Mouse (Mus musculus) forebrain, postnatal 0 days (tissue): ENCODE measurements at regions not wholly inside any gene's neighbourhood (a gene's known extent, or its start where the extent isn't known, plus 50 kb on each side); places are given as distances from the start of the nearest gene placed in this dataset.

Source experiments
- ATAC-seq: fragments of 200-750 bp; cut with Nextera tagmentation; 2 replicates; pipeline ENCODE4 v1.8.0; 2017; ENCODE audit warnings: mild to moderate bottlenecking, moderate library complexity
- DNase-seq: peaks from one replicate; pipeline ENCODE4 v3.0.0-alpha.2; 2015
- H3K27ac ChIP-seq: fragments of 300-500 bp; sonication (generic); 2 replicates; pipeline ENCODE4 v1.5.1; 2014; ENCODE audit warnings: low read depth, mild to moderate bottlenecking, antibody characterized with exemption, low read length, moderate library complexity, mixed read lengths
- H3K27me3 ChIP-seq: fragments of 300-500 bp; sonication (generic); 2 replicates; pipeline ENCODE4 v1.6.1; 2014; ENCODE audit warnings: mild to moderate bottlenecking, low read length, mixed read lengths; ENCODE audit not compliant: insufficient read depth
- H3K36me3 ChIP-seq: fragments of 300-500 bp; sonication (generic); 2 replicates; pipeline ENCODE4 v1.6.1; 2014; ENCODE audit warnings: mild to moderate bottlenecking, moderate library complexity; ENCODE audit not compliant: insufficient read depth
- H3K4me1 ChIP-seq: fragments of 300-500 bp; sonication (generic); 2 replicates; pipeline ENCODE4 v1.6.1; 2014; ENCODE audit warnings: antibody characterized with exemption; ENCODE audit not compliant: insufficient read depth
- H3K4me2 ChIP-seq: fragments of 300-500 bp; sonication (generic); 2 replicates; pipeline ENCODE4 v1.6.1; 2014; ENCODE audit warnings: low read depth, mild to moderate bottlenecking, moderate library complexity
- H3K4me3 ChIP-seq: fragments of 300-500 bp; sonication (generic); 2 replicates; pipeline ENCODE4 v1.5.1; 2014; ENCODE audit warnings: low read depth, low read length, mixed read lengths
- H3K9ac ChIP-seq: fragments of 300-500 bp; sonication (generic); 2 replicates; pipeline ENCODE4 v1.6.1; 2014; ENCODE audit warnings: mild to moderate bottlenecking
- H3K9me3 ChIP-seq: fragments of 300-500 bp; sonication (generic); 2 replicates; pipeline ENCODE4 v1.6.1; 2016; ENCODE audit warnings: low read length
- CTCF ChIP-seq: sonication (generic); IDR thresholded peaks from 2 replicates; pipeline ENCODE4 v1.5.1; 2016; ENCODE audit warnings: antibody characterized with exemption, control low read depth, low read depth
- WGBS: fragments of 180-500 bp; shearing (Covaris S2); extraction: QIAGEN DNeasy Blood & Tissue Kit; methylation state at CpG from one replicate; pipeline ENCODE4 v1.1.7; 2014; 5-methylcytosine and 5-hydroxymethylcytosine counted together

- H3K27ac ChIP-seq: no peak overlapping the region
- TF ChIP-seq CTCF: no peak
- no peak overlapping the region for H3K4me2 ChIP-seq
- no peaks in the 10 kb centered on the region for H3K36me3 ChIP-seq
- H3K27me3 ChIP-seq: no peaks in the 10 kb centered on the region
- H3K4me3 ChIP-seq: no peak overlapping the region
- 20% methylated on average over 1 of the region's 1 CpGs for WGBS
- H3K9me3 ChIP-seq: no peaks in the 10 kb centered on the region
- H3K4me1 ChIP-seq: no peaks in the 10 kb centered on the region
- no peak overlapping the region for H3K9ac ChIP-seq
- DNase-seq (peak; percentile 42), ATAC-seq (peak; percentile 70)
These were observed 88.0 kb upstream of the Cbln4 start for GRCm38 (mm10) chr2:172131232-172131631.

DNA sequence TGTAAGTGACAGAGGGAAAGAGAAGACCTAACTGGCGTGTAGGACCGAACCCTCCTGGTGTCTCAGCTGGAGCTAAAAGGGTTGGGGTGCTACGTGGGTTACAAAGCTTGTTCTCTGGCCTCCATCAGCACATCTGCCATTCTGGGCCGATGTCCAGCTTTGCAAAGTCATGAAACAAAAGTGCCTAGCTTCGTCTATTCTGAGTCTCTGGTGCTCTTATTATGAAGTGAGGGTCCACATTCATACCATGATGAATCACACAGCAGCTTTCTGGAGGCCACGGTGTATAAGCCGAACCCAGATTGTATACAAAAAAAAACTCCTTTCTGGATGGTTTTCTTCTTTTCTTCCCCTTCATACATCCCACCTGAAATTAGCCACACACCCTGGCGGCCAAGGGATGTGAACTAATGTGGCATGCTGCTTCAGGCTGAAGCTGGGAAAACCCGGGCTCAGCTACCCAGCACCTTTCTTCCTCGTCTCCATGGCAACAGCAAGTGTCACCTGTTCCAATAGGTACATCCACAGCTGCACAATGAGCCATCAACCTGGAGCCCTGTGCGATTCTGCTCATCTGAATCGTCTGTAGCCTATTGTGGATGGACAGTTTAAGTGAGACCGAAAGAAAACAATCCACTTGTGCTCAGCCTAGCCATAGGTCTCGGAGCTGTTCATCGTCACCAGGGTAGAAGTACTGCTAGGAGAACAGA, 89.5 kb upstream of the Cbln4 start:
- no peaks in the 10 kb centered on the region for H3K27me3 ChIP-seq
- TF ChIP-seq CTCF: 0 out of 2 replicates have a peak, but pooled peaks have one; percentile 15
- H3K9ac ChIP-seq: no peak overlapping the region
- H3K4me3 ChIP-seq: no peak overlapping the region
- WGBS: 44% methylated on average over 15 of the region's 15 CpGs
- no peak overlapping the region for H3K27ac ChIP-seq
- peak; percentile 70 for DNase-seq
- H3K4me2 ChIP-seq: no peak overlapping the region
- ATAC-seq: peak; percentile 73
- H3K4me1 ChIP-seq: no peaks in the 10 kb centered on the region
- no peaks in the 10 kb centered on the region for H3K36me3 ChIP-seq
- no peaks in the 10 kb centered on the region for H3K9me3 ChIP-seq

- Histone ChIP-seq H3K4me3 (no peak overlapping the region), H3K27ac (no peak overlapping the region), H3K4me1 (no peaks in the 10 kb centered on the region), H3K27me3 (no peaks in the 10 kb centered on the region), H3K9me3 (no peaks in the 10 kb centered on the region), H3K9ac (no peak overlapping the region), H3K4me2 (no peak overlapping the region), H3K36me3 (no peaks in the 10 kb centered on the region)
- ATAC-seq: no peak
- WGBS: 33% methylated on average over 6 of the region's 6 CpGs
- DNase-seq: no peak
- TF ChIP-seq CTCF: no peak
These were observed 96.8 kb upstream of the Cbln4 start for GRCm38 (mm10) chr2:172140080-172140479.

DNA sequence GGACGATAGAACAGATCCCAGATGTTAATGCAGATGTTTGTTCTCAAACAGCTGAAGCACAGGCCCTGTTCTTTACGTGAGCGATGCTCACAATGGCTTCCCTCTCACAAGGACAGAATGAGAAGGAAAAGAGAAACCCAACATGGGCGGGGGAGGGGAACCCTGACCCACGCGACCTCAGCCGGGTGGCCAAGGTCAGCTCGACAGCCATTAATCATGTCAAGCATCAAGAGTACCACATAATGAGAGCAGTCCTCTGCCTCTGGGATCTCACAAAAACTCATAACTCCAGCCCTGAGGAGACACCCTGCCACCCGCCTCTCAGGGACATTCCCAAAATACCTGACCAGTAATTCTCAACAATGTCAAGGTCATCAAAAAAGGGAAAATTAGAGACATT, 100.0 kb upstream of the Cbln4 start:
- Histone ChIP-seq H3K27me3 (no peaks in the 10 kb centered on the region), H3K4me2 (no peak overlapping the region), H3K36me3 (no peaks in the 10 kb centered on the region), H3K9ac (no peak overlapping the region), H3K9me3 (no peaks in the 10 kb centered on the region), H3K4me3 (no peak overlapping the region), H3K4me1 (no peaks in the 10 kb centered on the region), H3K27ac (no peak overlapping the region)
- TF ChIP-seq CTCF: no peak
- 86% methylated on average over 9 of the region's 9 CpGs for WGBS
- ATAC-seq (no peak), DNase-seq (no peak)

DNA sequence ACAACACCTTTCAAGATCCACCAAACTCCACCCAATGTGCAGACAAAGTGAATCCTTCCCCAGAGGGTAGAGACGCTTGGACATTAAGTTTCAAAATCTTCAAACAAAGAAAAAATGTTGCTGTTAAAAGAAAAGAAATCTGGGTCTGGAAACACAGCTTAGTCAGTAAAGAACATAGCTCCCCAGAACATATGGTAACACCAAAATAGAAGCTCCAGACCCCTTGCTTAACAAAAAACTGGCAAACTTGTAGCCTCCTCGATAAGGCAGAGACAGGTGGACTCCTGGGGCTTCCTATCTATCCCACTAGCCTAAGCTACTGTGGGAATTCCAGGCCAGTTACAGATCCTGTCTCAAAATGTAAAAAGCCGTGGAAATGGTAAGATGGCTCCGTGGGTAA, 99.6 kb upstream of the Mc3r start:
- Histone ChIP-seq H3K4me3 (no peak overlapping the region), H3K27me3 (no peaks in the 10 kb centered on the region), H3K9ac (no peak overlapping the region), H3K36me3 (no peaks in the 10 kb centered on the region), H3K4me1 (no peaks in the 10 kb centered on the region), H3K27ac (no peak overlapping the region), H3K4me2 (no peak overlapping the region), H3K9me3 (no peaks in the 10 kb centered on the region)
- no peak for ATAC-seq
- no peak for DNase-seq
- WGBS: 80% methylated on average over 4 of the region's 4 CpGs
- no peak for TF ChIP-seq CTCF

- H3K9ac ChIP-seq: no peak overlapping the region
- no peak overlapping the region for H3K4me3 ChIP-seq
- ATAC-seq: peak; percentile 50
- H3K27me3 ChIP-seq: no peaks in the 10 kb centered on the region
- no peaks in the 10 kb centered on the region for H3K9me3 ChIP-seq
- 70% methylated on average over 4 of the region's 4 CpGs for WGBS
- no peak overlapping the region for H3K4me2 ChIP-seq
- no peak overlapping the region for H3K27ac ChIP-seq
- DNase-seq: no peak
- no peaks in the 10 kb centered on the region for H3K36me3 ChIP-seq
- H3K4me1 ChIP-seq: no peaks in the 10 kb centered on the region
- no peak for TF ChIP-seq CTCF
These were observed 98.6 kb upstream of the Mc3r start for GRCm38 (mm10) chr2:172149734-172150133.

GRCm38 (mm10) chr2:172150898-172151297, 97.4 kb upstream of the Mc3r start:
- peak; percentile 25 for TF ChIP-seq CTCF
- Histone ChIP-seq H3K4me1 (no peaks in the 10 kb centered on the region), H3K9me3 (no peaks in the 10 kb centered on the region), H3K36me3 (no peaks in the 10 kb centered on the region), H3K9ac (no peak overlapping the region), H3K4me2 (no peak overlapping the region), H3K27me3 (no peaks in the 10 kb centered on the region), H3K4me3 (no peak overlapping the region), H3K27ac (no peak overlapping the region)
- DNase-seq (no peak), ATAC-seq (no peak)
- WGBS: 82% methylated on average over 1 of the region's 1 CpGs

- no peak for ATAC-seq
- DNase-seq: peak; percentile 19
- no peaks in the 10 kb centered on the region for H3K4me1 ChIP-seq
- H3K4me3 ChIP-seq: no peak overlapping the region
- 88% methylated on average over 16 of the region's 16 CpGs for WGBS
- H3K27me3 ChIP-seq: no peaks in the 10 kb centered on the region
- no peak overlapping the region for H3K9ac ChIP-seq
- H3K4me2 ChIP-seq: no peak overlapping the region
- no peaks in the 10 kb centered on the region for H3K36me3 ChIP-seq
- H3K27ac ChIP-seq: no peak overlapping the region
- no peak for TF ChIP-seq CTCF
- peaks cover 3% of the 10 kb centered on the region; the same call in 1 of the 2 replicates for H3K9me3 ChIP-seq
These were observed 88.4 kb upstream of the Mc3r start for GRCm38 (mm10) chr2:172159909-172160308.
